Mouse (Mus musculus): Measurements from ENCODE around the gene Wdr18. TPM values are rescaled to one million over a fixed set of nuclear protein-coding genes. Genes with fewer than 3 reads are reported as not detected.
A peak's percentile ranks its signal among the peaks of the same experiment; 100 is the strongest.

Gene Wdr18
- polyA plus RNA-seq, 1 experiment from 2014 or later = 123 TPM

DNA sequence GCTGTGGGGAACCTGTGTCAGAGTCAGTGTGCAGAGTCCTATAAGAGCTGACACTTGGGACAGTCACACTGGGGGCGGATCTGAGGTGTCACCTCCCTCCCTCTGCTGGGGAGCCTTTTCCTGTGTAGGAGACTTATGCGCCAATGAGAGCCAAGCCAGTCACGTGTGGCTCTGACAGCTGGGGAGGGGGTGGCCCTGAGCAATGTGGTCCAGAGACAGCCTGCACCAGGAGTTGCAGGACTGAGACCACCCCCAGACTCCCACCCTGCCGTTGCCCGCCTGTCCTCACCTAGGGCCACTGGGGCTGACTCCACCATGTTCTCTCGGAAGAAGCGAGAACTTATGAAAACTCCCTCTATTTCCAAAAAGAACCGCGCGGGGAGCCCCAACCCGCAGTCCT, 56.6 kb downstream of the Wdr18 start, which contains the start of gene Arhgap45:
Arhgap45 (plus strand) TSS at position 143 of the 400 bp plus-strand sequence.
- DNase-seq (ENCODE audit: low spot score) (no peak), ATAC-seq (replicated peaks; ENCODE audit: insufficient number of reproducible peaks, low FRiP score, low TSS enrichment, low read depth) (no peak)
- H3K27me3 ChIP-seq (ENCODE audit: control insufficient read depth, insufficient read depth, low read length) = peaks cover 35% of the 10 kb centered on the region
- no peak within 1 kb of the TSS for H3K9ac ChIP-seq (replicated peaks; ENCODE audit: low read length)
- no peaks in the 10 kb centered on the region for H3K9me3 ChIP-seq (replicated peaks; ENCODE audit: control insufficient read depth, low read length)
- H3K4me2 ChIP-seq (ENCODE audit: low read depth, low read length) = no peak within 1 kb of the TSS
- no peak within 1 kb of the TSS for H3K4me3 ChIP-seq (ENCODE audit: low read depth, low read length)
- H3K4me1 ChIP-seq (ENCODE audit: control insufficient read depth, insufficient read depth, low read length) = peaks cover 4% of the 10 kb centered on the region
- H3K36me3 ChIP-seq (replicated peaks; ENCODE audit: control insufficient read depth, insufficient read depth, low read depth, low read length) = no peaks in the 10 kb centered on the region; the same call in 1 of the 2 replicates
- no peak within 1 kb of the TSS for H3K27ac ChIP-seq (replicated peaks; ENCODE audit: low read depth, low read length)
- 63% methylated on average over 11 of the region's 11 CpGs for WGBS

DNA sequence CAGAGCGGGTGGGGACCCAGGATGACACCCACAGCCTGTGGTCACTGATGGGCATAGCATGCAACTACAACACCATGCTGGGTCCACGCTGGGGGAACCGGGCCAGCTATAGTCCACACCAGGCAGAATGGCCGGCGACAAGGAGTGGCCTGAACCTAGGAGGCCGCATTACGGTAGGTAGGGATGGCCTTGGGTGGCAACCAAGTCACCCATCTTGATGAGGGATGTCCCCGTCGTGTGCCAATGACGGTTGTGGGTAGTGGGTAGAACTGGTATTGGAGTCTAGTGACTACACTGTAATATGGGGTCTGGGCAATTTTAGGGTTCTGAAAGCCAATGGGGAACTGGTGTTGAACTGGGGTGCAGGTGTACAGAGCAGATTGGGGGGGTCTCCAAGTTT, 57.0 kb downstream of the Wdr18 start:
- Histone ChIP-seq H3K9ac (replicated peaks; ENCODE audit: low read length) (no peak overlapping the region), H3K27me3 (ENCODE audit: control insufficient read depth, insufficient read depth, low read length) (peaks cover 33% of the 10 kb centered on the region), H3K4me1 (ENCODE audit: control insufficient read depth, insufficient read depth, low read length) (peaks cover 4% of the 10 kb centered on the region), H3K9me3 (replicated peaks; ENCODE audit: control insufficient read depth, low read length) (no peaks in the 10 kb centered on the region), H3K36me3 (replicated peaks; ENCODE audit: control insufficient read depth, insufficient read depth, low read depth, low read length) (no peaks in the 10 kb centered on the region; the same call in 1 of the 2 replicates), H3K4me2 (ENCODE audit: low read depth, low read length) (no peak overlapping the region), H3K4me3 (ENCODE audit: low read depth, low read length) (no peak overlapping the region), H3K27ac (replicated peaks; ENCODE audit: low read depth, low read length) (no peak overlapping the region)
- 91% methylated on average over 10 of the region's 10 CpGs for whole genome bisulfite sequencing
- no peak for ATAC-seq (replicated peaks; ENCODE audit: insufficient number of reproducible peaks, low FRiP score, low TSS enrichment, low read depth)
- DNase-seq (ENCODE audit: low spot score) = no peak

DNA sequence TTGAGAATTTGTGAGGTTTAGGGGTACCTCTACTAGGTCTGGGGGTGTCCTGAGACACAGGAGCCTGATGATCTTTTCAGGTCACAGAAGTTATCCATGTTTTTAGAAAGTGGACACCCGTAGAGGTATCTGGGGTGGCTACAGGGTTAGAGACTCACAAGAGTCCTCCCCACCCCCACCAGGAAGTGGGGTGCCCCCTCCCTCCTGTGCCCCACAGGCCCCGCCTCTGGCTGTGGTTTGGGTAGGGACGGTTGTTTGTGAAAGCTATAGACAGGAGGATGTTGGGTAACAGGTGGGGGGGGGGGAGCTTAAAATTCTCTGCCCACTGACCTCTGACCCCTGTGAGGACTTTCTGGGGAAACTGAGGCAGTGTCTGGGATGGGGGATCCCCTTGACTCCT, 57.4 kb downstream of the Wdr18 start:
- H3K27me3 ChIP-seq (ENCODE audit: control insufficient read depth, insufficient read depth, low read length) = peaks cover 30% of the 10 kb centered on the region
- no peak overlapping the region for H3K4me3 ChIP-seq (ENCODE audit: low read depth, low read length)
- peaks cover 4% of the 10 kb centered on the region for H3K4me1 ChIP-seq (ENCODE audit: control insufficient read depth, insufficient read depth, low read length)
- ATAC-seq (replicated peaks; ENCODE audit: insufficient number of reproducible peaks, low FRiP score, low TSS enrichment, low read depth) = no peak
- H3K27ac ChIP-seq (replicated peaks; ENCODE audit: low read depth, low read length) = no peak overlapping the region
- H3K9me3 ChIP-seq (replicated peaks; ENCODE audit: control insufficient read depth, low read length) = no peaks in the 10 kb centered on the region
- DNase-seq (ENCODE audit: low spot score) = no peak
- no peak overlapping the region for H3K9ac ChIP-seq (replicated peaks; ENCODE audit: low read length)
- no peaks in the 10 kb centered on the region; the same call in 1 of the 2 replicates for H3K36me3 ChIP-seq (replicated peaks; ENCODE audit: control insufficient read depth, insufficient read depth, low read depth, low read length)
- no peak overlapping the region for H3K4me2 ChIP-seq (ENCODE audit: low read depth, low read length)
- WGBS = 63% methylated on average over 3 of the region's 3 CpGs

DNA sequence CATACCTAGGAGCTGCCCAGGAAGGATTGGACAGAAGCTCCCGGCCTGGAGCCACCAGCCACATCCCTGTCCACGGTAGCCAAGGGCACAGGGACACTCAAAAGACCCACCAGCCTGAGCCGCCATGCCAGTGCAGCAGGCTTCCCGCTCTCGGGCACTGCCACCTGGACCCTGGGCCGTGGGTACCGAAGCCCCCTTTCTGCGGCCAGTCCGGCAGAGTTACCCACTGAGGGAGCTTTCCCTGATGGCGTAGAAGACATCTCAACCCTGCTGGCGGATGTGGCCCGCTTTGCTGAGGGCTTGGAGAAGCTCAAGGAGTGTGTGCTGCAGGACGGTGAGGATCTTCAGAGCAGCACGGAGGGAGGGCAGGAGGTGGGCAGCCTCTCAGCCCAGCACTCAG, 57.8 kb downstream of the Wdr18 start:
- H3K4me1 ChIP-seq (ENCODE audit: control insufficient read depth, insufficient read depth, low read length) = peaks cover 4% of the 10 kb centered on the region
- H3K9ac ChIP-seq (replicated peaks; ENCODE audit: low read length) = no peak overlapping the region
- no peak overlapping the region for H3K27ac ChIP-seq (replicated peaks; ENCODE audit: low read depth, low read length)
- H3K36me3 ChIP-seq (replicated peaks; ENCODE audit: control insufficient read depth, insufficient read depth, low read depth, low read length) = no peaks in the 10 kb centered on the region
- H3K4me2 ChIP-seq (ENCODE audit: low read depth, low read length) = no peak overlapping the region
- 78% methylated on average over 14 of the region's 14 CpGs for WGBS
- H3K9me3 ChIP-seq (replicated peaks; ENCODE audit: control insufficient read depth, low read length) = no peaks in the 10 kb centered on the region
- no peak for ATAC-seq (replicated peaks; ENCODE audit: insufficient number of reproducible peaks, low FRiP score, low TSS enrichment, low read depth)
- no peak for DNase-seq (ENCODE audit: low spot score)
- peaks cover 27% of the 10 kb centered on the region for H3K27me3 ChIP-seq (ENCODE audit: control insufficient read depth, insufficient read depth, low read length)
- H3K4me3 ChIP-seq (ENCODE audit: low read depth, low read length) = no peak overlapping the region

DNA sequence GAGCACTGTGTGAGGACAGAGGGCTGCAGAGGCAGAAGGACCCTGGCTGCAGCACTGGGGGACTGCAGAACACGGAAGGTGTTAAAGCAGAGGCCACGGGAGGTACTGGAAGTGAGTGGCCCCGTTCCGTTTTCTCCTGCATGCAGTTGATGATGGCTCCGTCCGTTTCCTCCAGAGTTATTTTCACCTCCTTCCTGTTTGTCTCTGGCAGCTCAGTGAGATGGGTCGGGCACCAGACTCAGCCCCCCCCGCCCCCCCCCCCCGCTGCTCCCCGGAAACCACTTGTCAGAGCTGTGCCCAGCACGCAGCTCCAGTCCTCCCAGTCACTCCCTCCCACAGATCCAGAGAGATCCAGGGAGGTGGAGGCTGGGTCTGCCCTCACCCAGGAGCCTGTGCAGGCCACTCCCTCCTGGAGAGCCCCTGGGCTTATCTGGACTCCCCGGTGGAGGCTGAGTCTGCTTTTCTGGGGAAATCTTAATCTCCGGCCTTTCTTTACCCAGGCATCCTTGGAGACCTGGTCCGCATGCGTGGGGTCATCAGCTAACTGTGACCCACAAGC, 58.9 kb downstream of the Wdr18 start:
- Histone ChIP-seq H3K9me3 (replicated peaks; ENCODE audit: control insufficient read depth, low read length) (no peaks in the 10 kb centered on the region), H3K27me3 (ENCODE audit: control insufficient read depth, insufficient read depth, low read length) (peaks cover 17% of the 10 kb centered on the region), H3K9ac (replicated peaks; ENCODE audit: low read length) (peak overlapping the region; percentile 47), H3K4me1 (ENCODE audit: control insufficient read depth, insufficient read depth, low read length) (peaks cover 4% of the 10 kb centered on the region), H3K4me3 (ENCODE audit: low read depth, low read length) (no peak overlapping the region; the same call in 1 of the 2 replicates), H3K36me3 (replicated peaks; ENCODE audit: control insufficient read depth, insufficient read depth, low read depth, low read length) (no peaks in the 10 kb centered on the region), H3K4me2 (ENCODE audit: low read depth, low read length) (peak overlapping the region; percentile 5), H3K27ac (replicated peaks; ENCODE audit: low read depth, low read length) (no peak overlapping the region)
- 6% methylated on average over 14 of the region's 15 CpGs for WGBS
- ATAC-seq (replicated peaks; ENCODE audit: insufficient number of reproducible peaks, low FRiP score, low TSS enrichment, low read depth) (no peak), DNase-seq (ENCODE audit: low spot score) (peak; percentile 36)

DNA sequence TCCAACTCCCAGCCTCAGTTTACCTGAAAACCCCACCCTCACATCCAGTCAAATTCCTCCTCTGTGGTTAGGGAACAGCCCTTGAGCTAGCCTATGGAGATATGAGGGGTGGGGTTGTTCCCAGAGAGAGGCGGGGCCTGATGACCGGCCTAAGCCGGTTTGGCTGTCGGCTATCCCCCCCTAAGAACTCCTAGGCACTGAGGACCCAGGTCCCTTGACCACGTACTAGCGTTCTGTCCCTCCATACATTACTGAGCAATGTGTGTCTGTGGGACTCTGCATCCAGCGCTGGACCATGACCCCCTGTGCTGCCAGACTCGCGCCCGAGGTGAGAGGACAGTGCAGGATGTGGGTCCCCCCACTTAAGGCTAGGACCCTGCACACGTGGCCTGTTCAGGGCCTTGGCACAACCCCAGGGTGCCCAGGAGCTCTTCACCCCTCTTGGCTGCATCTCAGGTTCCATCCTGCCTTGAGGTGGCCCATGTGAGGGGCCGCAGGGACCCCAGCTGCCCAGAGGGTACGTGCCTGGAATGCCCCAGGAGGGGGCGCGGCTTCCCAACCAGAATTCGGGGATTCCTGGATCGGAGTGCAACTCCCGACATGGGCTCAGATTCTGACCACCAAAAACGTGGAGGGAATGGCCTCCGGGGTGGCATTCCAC, 59.6 kb downstream of the Wdr18 start:
- WGBS = 4% methylated on average over 20 of the region's 20 CpGs
- peaks cover 4% of the 10 kb centered on the region for H3K4me1 ChIP-seq (ENCODE audit: control insufficient read depth, insufficient read depth, low read length)
- DNase-seq (ENCODE audit: low spot score) (peak; percentile 66), ATAC-seq (replicated peaks; ENCODE audit: insufficient number of reproducible peaks, low FRiP score, low TSS enrichment, low read depth) (peak; percentile 51; the same call in 1 of the 2 replicates)
- H3K27ac ChIP-seq (replicated peaks; ENCODE audit: low read depth, low read length) = no peak overlapping the region
- H3K9ac ChIP-seq (replicated peaks; ENCODE audit: low read length) = peak overlapping the region; percentile 47
- peak overlapping the region; percentile 32 for H3K4me2 ChIP-seq (ENCODE audit: low read depth, low read length)
- H3K4me3 ChIP-seq (ENCODE audit: low read depth, low read length) = peak overlapping the region; percentile 9
- H3K36me3 ChIP-seq (replicated peaks; ENCODE audit: control insufficient read depth, insufficient read depth, low read depth, low read length) = no peaks in the 10 kb centered on the region
- peaks cover 9% of the 10 kb centered on the region for H3K27me3 ChIP-seq (ENCODE audit: control insufficient read depth, insufficient read depth, low read length)
- H3K9me3 ChIP-seq (replicated peaks; ENCODE audit: control insufficient read depth, low read length) = no peaks in the 10 kb centered on the region

Other genes with a start within 250 kb of the Wdr18 start
- gene Hcn2, start 243.5 kb upstream of the Wdr18 start, polyA plus RNA-seq (2014; fragmentation: Nextera tagmentation; extraction: Ambion mirVana) = 0.14 and 0.21 TPM in 2 replicates
- 30.5 and 35.6 TPM in 2 replicates for gene Polrmt, start 213.6 kb upstream of the Wdr18 start, polyA plus RNA-seq (2014; fragmentation: Nextera tagmentation; extraction: Ambion mirVana)
- gene Fgf22, start 205.1 kb upstream of the Wdr18 start, polyA plus RNA-seq (2014; fragmentation: Nextera tagmentation; extraction: Ambion mirVana) = 0.25 and 0.38 TPM in 2 replicates
- 65.1 and 72.7 TPM in 2 replicates for gene Rnf126, start 193.2 kb upstream of the Wdr18 start, polyA plus RNA-seq (2014; fragmentation: Nextera tagmentation; extraction: Ambion mirVana)
- gene Fstl3, start 182.9 kb upstream of the Wdr18 start, polyA plus RNA-seq (2014; fragmentation: Nextera tagmentation; extraction: Ambion mirVana) = 2.4 and 2.7 TPM in 2 replicates
- gene Prss57, start 169.2 kb upstream of the Wdr18 start, polyA plus RNA-seq (2014; fragmentation: Nextera tagmentation; extraction: Ambion mirVana) = not detected in 2 replicates
- 85.7 and 102 TPM in 2 replicates for gene Palm, start 166.6 kb upstream of the Wdr18 start, polyA plus RNA-seq (2014; fragmentation: Nextera tagmentation; extraction: Ambion mirVana)
- 0.39 and 0.82 TPM in 2 replicates for gene Misp, start 139.2 kb upstream of the Wdr18 start, polyA plus RNA-seq (2014; fragmentation: Nextera tagmentation; extraction: Ambion mirVana)
- gene Ptbp1, start 105.7 kb upstream of the Wdr18 start, polyA plus RNA-seq (2014; fragmentation: Nextera tagmentation; extraction: Ambion mirVana) = 237 and 257 TPM in 2 replicates
- 10.9 and 11.2 TPM in 2 replicates for gene Prtn3, start 85.7 kb upstream of the Wdr18 start, polyA plus RNA-seq (2014; fragmentation: Nextera tagmentation; extraction: Ambion mirVana)
- gene Plppr3, start 85.5 kb upstream of the Wdr18 start, polyA plus RNA-seq (2014; fragmentation: Nextera tagmentation; extraction: Ambion mirVana) = 78.3 and 85.8 TPM in 2 replicates
- 0.50 and 0.88 TPM in 2 replicates for gene Elane, start 73.9 kb upstream of the Wdr18 start, polyA plus RNA-seq (2014; fragmentation: Nextera tagmentation; extraction: Ambion mirVana)
- gene Cfd, start 69.3 kb upstream of the Wdr18 start, polyA plus RNA-seq (2014; fragmentation: Nextera tagmentation; extraction: Ambion mirVana) = not detected in 2 replicates
- 36.5 and 36.9 TPM in 2 replicates for gene Med16, start 51.2 kb upstream of the Wdr18 start, polyA plus RNA-seq (2014; fragmentation: Nextera tagmentation; extraction: Ambion mirVana)
- 4.3 and 11.5 TPM in 2 replicates for gene Gm26602, start 49.3 kb upstream of the Wdr18 start, polyA plus RNA-seq (2014; fragmentation: Nextera tagmentation; extraction: Ambion mirVana)
- gene Kiss1r, start 43.2 kb upstream of the Wdr18 start, polyA plus RNA-seq (2014; fragmentation: Nextera tagmentation; extraction: Ambion mirVana) = 0.48 and 0.75 TPM in 2 replicates
- gene R3hdm4, start 38.9 kb upstream of the Wdr18 start, polyA plus RNA-seq (2014; fragmentation: Nextera tagmentation; extraction: Ambion mirVana) = 116 and 122 TPM in 2 replicates
- 5.0 and 5.2 TPM in 2 replicates for gene Arid3a, start 33.1 kb upstream of the Wdr18 start, polyA plus RNA-seq (2014; fragmentation: Nextera tagmentation; extraction: Ambion mirVana)
- gene Grin3b, start 10.6 kb downstream of the Wdr18 start, polyA plus RNA-seq (2014; fragmentation: Nextera tagmentation; extraction: Ambion mirVana) = 0.21 and 0.22 TPM in 2 replicates
- 13.4 and 13.7 TPM in 2 replicates for gene Tmem259, start 24.2 kb downstream of the Wdr18 start, polyA plus RNA-seq (2014; fragmentation: Nextera tagmentation; extraction: Ambion mirVana)
- gene Cnn2, start 28.4 kb downstream of the Wdr18 start, polyA plus RNA-seq (2014; fragmentation: Nextera tagmentation; extraction: Ambion mirVana) = 255 and 271 TPM in 2 replicates
- gene Abca7, start 36.3 kb downstream of the Wdr18 start, polyA plus RNA-seq (2014; fragmentation: Nextera tagmentation; extraction: Ambion mirVana) = 0.98 and 1.3 TPM in 2 replicates
- gene Arhgap45, start 56.5 kb downstream of the Wdr18 start, polyA plus RNA-seq (2014; fragmentation: Nextera tagmentation; extraction: Ambion mirVana) = 5.2 and 6.7 TPM in 2 replicates
- gene Polr2e, start 79.6 kb downstream of the Wdr18 start, polyA plus RNA-seq (2014; fragmentation: Nextera tagmentation; extraction: Ambion mirVana) = 266 and 287 TPM in 2 replicates
- 515 and 565 TPM in 2 replicates for gene Gpx4, start 87.0 kb downstream of the Wdr18 start, polyA plus RNA-seq (2014; fragmentation: Nextera tagmentation; extraction: Ambion mirVana)
- gene Sbno2, start 145.4 kb downstream of the Wdr18 start, polyA plus RNA-seq (2014; fragmentation: Nextera tagmentation; extraction: Ambion mirVana) = 5.6 and 6.6 TPM in 2 replicates
- 16.6 and 18.5 TPM in 2 replicates for gene Stk11, start 155.7 kb downstream of the Wdr18 start, polyA plus RNA-seq (2014; fragmentation: Nextera tagmentation; extraction: Ambion mirVana)
- 360 and 371 TPM in 2 replicates for gene Atp5d, start 178.5 kb downstream of the Wdr18 start, polyA plus RNA-seq (2014; fragmentation: Nextera tagmentation; extraction: Ambion mirVana)
- gene Cbarp, start 180.7 kb downstream of the Wdr18 start, polyA plus RNA-seq (2014; fragmentation: Nextera tagmentation; extraction: Ambion mirVana) = 6.8 and 9.0 TPM in 2 replicates
- gene Midn, start 188.1 kb downstream of the Wdr18 start, polyA plus RNA-seq (2014; fragmentation: Nextera tagmentation; extraction: Ambion mirVana) = 60.3 and 62.1 TPM in 2 replicates
- gene Cirbp, start 205.8 kb downstream of the Wdr18 start, polyA plus RNA-seq (2014; fragmentation: Nextera tagmentation; extraction: Ambion mirVana) = 74.0 and 77.8 TPM in 2 replicates
- gene 1600002K03Rik, start 212.8 kb downstream of the Wdr18 start, polyA plus RNA-seq (2014; fragmentation: Nextera tagmentation; extraction: Ambion mirVana) = 6.0 and 6.8 TPM in 2 replicates
- gene Efna2, start 219.3 kb downstream of the Wdr18 start, polyA plus RNA-seq (2014; fragmentation: Nextera tagmentation; extraction: Ambion mirVana) = 34.6 and 42.3 TPM in 2 replicates